Mouse (Mus musculus) splenic B cell, adult 2 months (primary cell): Measurements from ENCODE around the gene Mfn2.
"Not testable (repeated sequence)": the region's sequence is repeated elsewhere in the genome, so short reads cannot be mapped to it uniquely, and the experiment has no call there.

Source experiments
- DNase-seq: peaks from one replicate; pipeline ENCODE4 v3.0.0-alpha.2; 2011; ENCODE audit warnings: low read depth, low spot score
- H3K27me3 ChIP-seq: 2 replicates; pipeline ENCODE4 v1.6.1; 2012; ENCODE audit warnings: mild to moderate bottlenecking, low read length, moderate library complexity, mixed read lengths; ENCODE audit not compliant: control insufficient read depth, poor library complexity, insufficient read depth, severe bottlenecking
- H3K36me3 ChIP-seq: 2 replicates; pipeline ENCODE4 v1.6.1; 2012; ENCODE audit warnings: mild to moderate bottlenecking, low read length, moderate library complexity, mixed read lengths; ENCODE audit not compliant: control insufficient read depth, poor library complexity, insufficient read depth, severe bottlenecking

The Mfn2 gene

DNA sequence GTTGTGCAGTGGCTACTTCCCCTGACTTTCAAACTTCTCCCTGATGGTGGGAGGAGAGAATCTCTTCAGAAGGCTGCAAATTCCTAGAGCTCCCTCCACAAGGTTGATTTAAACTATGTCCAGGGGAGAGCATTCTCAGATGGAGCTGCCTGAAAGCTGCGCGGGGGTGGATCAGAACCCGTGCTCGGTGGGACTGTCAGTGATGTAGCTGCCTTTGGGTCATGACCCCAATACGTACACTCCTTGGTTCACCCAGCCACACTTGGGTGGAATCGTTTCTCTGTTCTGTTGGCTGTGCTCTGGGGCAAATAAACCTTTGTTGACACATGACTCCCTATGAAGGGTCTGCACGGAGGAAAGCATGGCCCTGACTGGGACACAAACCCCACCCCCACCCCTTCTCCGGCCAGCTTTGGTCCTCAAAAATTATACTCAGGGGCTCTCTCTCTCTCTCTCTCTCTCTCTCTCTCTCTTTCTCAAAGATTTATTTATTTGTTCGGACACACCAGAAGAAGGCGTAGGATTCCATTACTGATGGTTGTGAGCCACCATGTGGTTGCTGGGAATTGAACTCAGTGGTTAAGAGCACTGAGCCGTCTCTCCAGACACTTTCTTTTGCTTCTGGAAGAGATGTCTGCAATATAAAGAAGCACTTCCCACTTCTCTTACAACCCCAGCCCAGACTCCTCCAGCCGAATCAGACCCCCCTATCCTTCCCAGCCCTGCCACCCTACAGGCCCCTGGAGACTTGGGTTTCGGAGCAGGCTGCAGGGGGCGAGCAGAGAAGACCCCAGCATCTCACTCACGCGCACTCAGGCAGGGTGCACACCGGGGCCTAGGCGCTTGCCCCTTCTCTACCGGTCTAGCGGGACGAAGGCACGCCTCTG lies 36.7 kb downstream of the Mfn2 start:
- peak; percentile 13 for DNase-seq
- H3K27me3 ChIP-seq = no peaks in the 10 kb centered on the region

DNA sequence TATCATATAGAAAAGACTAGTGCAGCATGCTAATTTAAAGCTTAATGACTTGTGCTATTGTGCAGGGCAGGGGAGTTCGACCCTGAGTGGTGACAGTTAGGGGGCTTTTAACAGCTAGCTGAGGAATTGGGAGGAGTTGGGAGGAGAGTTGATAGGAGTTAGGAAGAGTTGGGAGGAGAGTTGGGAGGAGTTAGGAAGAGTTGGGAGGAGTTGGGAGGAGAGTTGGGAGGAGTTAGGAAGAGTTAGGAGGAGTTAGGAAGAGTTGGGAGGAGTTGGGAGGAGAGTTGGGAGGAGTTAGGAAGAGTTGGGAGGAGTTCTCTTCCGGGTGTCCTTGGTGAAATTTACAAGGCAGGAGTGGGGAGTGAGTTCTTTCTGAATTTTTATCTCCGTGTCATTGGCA lies 37.7 kb downstream of the Mfn2 start:
- not testable (repeated sequence) for H3K36me3 ChIP-seq, H3K27me3 ChIP-seq, DNase-seq

More for the DNA sequence above, 36.7 kb downstream of the Mfn2 start:
- H3K36me3 ChIP-seq = peaks cover 2% of the 10 kb centered on the region

DNA sequence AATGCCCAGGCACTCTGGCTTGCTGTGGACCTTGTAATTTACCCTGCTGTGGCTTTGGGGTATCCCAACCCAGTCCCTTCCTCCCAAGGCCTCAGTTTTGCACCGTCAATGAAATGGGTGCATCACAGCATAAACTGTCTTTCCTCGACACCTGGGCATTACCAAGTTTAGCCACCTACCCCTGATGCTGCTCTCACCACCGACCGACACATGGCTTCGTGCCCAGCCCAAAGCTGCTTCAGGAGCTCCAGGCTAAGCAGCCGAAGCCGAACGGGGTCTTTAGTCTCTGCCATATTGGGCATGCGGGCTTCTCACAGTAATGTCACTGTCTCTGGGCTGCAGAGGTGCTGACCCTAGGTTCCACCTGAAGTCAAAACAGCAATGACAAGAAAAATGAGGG lies 38.4 kb downstream of the Mfn2 start:
- no peak for DNase-seq
- Histone ChIP-seq H3K27me3 (no peaks in the 10 kb centered on the region), H3K36me3 (peaks cover 3% of the 10 kb centered on the region)

DNA sequence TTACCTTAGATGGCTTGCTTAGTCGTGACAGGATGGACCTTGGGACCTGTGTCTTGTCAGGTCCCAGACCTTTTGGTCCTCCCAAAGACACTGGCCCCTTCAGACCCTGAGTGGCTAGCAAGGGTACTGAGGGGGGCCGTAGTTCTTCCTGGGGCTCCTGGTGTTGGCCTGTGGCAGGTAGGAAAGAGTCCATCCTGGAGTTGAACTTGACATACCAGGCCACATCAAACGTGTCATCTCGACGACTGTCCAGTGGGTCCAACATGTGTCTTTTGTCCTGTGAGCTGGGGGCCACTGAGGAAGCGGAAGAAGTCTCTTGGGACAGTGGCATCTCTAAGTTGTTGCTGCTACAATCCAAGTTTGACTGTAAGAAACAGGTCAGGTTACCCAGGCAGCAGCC lies 38.9 kb downstream of the Mfn2 start:
- Histone ChIP-seq H3K27me3 (no peaks in the 10 kb centered on the region), H3K36me3 (peaks cover 3% of the 10 kb centered on the region)
- no peak for DNase-seq

DNA sequence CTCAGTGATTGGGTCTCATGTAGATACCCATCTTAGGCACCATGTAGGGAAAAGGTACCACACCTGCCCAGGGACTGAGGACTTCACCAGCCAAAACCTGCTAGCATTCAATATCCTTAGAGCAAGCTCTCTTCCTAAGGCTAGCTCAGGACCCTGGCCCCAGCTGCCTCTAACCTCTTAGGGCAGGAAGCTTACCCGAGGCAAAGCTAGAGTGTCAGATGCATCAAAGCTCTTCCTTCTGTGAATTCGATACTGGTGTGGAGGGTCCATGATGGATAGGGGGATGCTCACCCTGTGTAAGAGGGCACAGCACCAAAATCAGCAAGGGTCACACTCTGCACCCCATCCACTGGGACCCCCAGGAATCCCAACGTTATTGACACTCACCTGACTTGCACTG lies 42.5 kb downstream of the Mfn2 start:
- DNase-seq = no peak
- peaks cover 3% of the 10 kb centered on the region for H3K36me3 ChIP-seq
- no peaks in the 10 kb centered on the region for H3K27me3 ChIP-seq

DNA sequence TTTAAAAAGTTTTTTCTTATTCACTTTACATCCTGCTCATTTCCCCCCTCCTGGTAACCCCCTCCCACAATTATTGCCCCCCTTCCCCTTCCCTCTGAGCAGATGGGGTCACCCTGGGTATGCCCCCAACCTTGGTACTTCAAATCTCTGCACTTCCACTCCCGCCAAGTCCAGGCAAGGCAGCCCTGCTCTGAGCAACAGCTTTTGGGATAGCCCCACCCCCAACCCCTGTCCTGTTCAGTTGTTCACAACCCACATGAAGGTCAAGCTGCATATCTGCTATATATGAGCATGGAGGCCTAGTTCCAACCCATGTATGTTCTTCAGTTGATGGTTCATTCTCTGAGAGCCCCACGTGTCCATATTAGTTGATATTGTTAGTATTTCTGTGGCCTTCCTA lies 53.7 kb downstream of the Mfn2 start:
- no peaks in the 10 kb centered on the region for H3K27me3 ChIP-seq
- no peaks in the 10 kb centered on the region for H3K36me3 ChIP-seq

DNA sequence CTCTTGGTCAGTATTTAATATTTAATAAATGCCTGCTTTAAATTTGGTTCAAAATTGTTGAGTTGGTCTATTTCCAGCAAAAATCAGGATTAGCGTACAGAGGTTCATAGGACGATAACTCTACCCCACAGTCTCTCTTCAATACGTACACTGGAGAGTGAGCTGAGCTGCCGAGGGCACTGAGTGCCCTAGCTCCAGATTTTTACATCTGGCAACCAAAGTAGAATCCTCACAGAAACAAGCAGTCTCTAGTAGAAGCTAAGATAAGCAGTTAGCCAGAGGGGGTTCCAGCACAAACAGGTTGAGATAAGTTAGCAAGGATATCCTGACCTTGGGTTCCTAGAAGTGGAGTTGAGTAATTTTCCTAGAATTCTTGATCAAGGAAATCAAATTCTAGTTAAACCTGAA lies 55.9 kb downstream of the Mfn2 start:
- H3K27me3 ChIP-seq = no peaks in the 10 kb centered on the region
- DNase-seq = no peak
- no peaks in the 10 kb centered on the region for H3K36me3 ChIP-seq

More for the DNA sequence above, 53.7 kb downstream of the Mfn2 start:
- DNase-seq = no peak

DNA sequence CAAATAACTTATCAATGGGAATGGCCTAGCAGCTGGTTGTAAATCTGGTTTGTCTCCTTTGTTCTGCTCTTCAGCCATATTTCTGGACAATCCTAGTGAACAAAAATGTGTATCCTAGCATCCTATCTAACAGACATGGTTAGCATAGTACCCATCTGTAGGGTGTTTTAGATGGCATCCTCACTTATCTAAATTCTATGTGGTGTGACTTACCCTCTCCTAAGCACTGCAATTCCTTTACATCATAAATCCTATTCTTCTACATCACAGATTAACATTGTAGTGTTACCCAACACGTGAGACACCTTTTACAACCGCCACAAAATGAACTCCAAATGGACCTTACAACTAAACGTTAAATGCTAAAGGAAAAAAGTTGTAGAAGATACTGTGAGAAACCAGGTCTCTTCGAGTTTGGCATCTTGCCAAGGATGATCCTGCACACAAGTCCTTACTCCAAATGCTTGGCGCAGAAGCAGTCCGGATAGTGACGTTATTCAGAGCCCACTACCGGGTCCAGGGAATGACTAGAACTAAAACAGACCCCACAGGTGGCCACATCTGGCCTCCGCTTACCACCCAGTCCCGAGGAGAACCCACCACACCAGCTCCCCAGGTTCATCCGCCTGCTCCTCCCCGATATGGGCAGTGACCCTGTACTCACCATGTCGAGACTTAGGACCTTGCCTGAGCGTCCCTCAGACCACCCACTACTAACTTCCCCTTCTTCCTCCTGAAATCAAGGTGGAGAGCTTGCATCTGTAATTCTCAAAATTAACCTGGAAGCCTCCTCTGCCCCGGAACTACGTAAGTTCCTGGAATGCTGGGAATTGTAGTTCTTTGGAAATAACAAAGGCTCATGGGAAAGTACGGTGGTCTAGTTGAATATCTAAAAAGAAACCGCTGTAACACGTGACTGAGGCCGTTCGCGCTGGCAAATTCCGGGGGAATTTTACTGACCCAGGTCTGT lies 56.6 kb downstream of the Mfn2 start, which contains the start of gene Zfp933:
Gene Zfp933 (minus strand): TSS at position 753 of the 970 bp plus-strand sequence.
- H3K36me3 ChIP-seq = no peaks in the 10 kb centered on the region
- H3K27me3 ChIP-seq = no peaks in the 10 kb centered on the region
- DNase-seq = peak; percentile 89

DNA sequence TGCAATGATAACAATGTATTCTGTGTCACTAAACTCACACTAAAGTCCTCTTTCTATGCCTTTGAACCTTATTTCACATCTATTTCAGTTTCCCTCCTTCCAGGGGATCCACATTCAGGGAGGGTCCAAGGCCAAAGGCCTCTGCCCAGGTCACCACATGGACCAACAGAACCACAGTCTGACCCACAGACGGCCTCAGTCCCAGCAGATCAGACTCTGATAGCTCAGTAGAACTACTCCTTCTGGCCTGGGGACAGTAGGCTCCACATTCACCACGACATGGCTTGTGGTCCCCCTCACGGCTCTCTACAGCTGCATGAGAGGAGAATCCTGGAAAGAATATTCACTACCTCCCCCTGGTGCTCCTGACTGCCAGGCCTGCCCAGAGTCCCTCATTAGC lies 61.6 kb downstream of the Mfn2 start:
- H3K36me3 ChIP-seq = 0 out of 2 replicates have a peak, but pooled peaks cover 2% of the 10 kb centered on the region
- no peak for DNase-seq
- no peaks in the 10 kb centered on the region for H3K27me3 ChIP-seq

DNA sequence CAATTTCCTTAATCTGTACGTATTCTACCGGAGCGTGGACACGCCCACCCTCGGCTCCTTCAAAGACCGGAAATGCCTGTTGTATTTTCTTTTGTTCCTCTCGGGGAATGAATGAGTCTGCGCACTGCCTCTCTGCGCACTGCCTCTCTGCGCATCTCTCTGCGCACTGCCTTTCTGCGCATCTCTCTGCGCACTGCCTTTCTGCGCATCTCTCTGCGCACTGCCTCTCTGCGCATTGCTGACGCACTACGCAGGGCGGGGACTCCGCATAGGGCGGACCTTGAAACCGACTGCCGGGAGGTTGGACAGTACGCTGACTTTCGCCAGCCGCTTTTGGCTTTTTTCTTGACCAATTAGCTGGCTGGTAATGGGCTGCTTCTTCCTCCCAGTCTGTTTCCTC lies 65.2 kb downstream of the Mfn2 start:
- not testable (repeated sequence) for H3K36me3 ChIP-seq, DNase-seq, H3K27me3 ChIP-seq

DNA sequence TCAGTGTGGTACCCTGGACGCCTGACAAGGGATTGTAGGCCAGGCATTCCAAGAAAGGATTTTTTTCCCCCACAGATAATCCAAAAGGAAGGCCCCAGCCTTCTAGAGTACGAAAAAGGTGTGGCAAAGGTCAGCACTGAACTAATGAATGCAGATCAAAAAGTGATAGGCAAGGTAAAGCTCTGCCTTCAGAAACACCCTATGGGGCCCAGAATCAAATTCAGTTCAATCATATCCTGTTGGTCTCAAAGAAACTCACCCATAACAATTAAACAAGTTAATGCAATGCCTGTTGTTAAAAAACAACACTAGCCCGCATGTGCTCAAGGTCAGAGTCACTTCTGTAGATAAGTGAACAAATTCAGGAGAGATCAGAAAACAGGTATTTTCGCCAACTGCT lies 80.1 kb downstream of the Mfn2 start:
- no peak for DNase-seq
- Histone ChIP-seq H3K27me3 (no peaks in the 10 kb centered on the region), H3K36me3 (peaks cover 6% of the 10 kb centered on the region)
